In genomic region chr11:115506586-115506985, GRCm38 (mm10) we compare ENCODE assay signal across 1 mouse cellular context.
TF ChIP-seq lines count a peak whose summit lies in the region.

No protein-coding gene starts in this region.

TF ChIP-seq in CH12.LX, 34 proteins besides CTCF, POLR2A, EP300 and RAD21:
- TF ChIP-seq SMC3 (IDR thresholded peaks at IDR 0.05; ENCODE audit: low read depth, low read length) (no peak), USF1 (IDR thresholded peaks at IDR 0.05; ENCODE audit: low read depth, low read length) (no peak), SIN3A (IDR thresholded peaks at IDR 0.05; ENCODE audit: low read length) (no peak), ZMIZ1 (IDR thresholded peaks at IDR 0.05; ENCODE audit: low read depth, low read length) (no peak), MAFK (IDR thresholded peaks at IDR 0.05; ENCODE audit: insufficient replicate concordance, low read length) (no peak), ZC3H11A (IDR thresholded peaks at IDR 0.05; ENCODE audit: low read depth, low read length) (no peak), MYC (IDR thresholded peaks at IDR 0.05; ENCODE audit: low read depth, low read length) (no peak), CHD1 (IDR thresholded peaks at IDR 0.05; ENCODE audit: low read depth, low read length) (no peak), UBTF (IDR thresholded peaks at IDR 0.05; ENCODE audit: low read depth, low read length) (no peak), NRF1 (IDR thresholded peaks at IDR 0.05; ENCODE audit: low read depth, low read length) (no peak)
